Mouse (Mus musculus): ENCODE data around the gene Cnih3.

Cnih3 gene

GRCm38 (mm10) chr1:181407281-181407680, 54.9 kb downstream of the Cnih3 start:
- DNase-seq (ENCODE audit: low spot score) = no peak

- DNase-seq (ENCODE audit: low spot score) = no peak
Observed at GRCm38 (mm10) chr1:181408086-181408975, 55.9 kb downstream of the Cnih3 start.

GRCm38 (mm10) chr1:181409693-181410092, 57.3 kb downstream of the Cnih3 start:
- DNase-seq (ENCODE audit: low spot score) = no peak

GRCm38 (mm10) chr1:181410647-181411254, 58.3 kb downstream of the Cnih3 start:
- no peak for DNase-seq (ENCODE audit: low spot score)

- DNase-seq (ENCODE audit: low spot score) = no peak
Observed at GRCm38 (mm10) chr1:181414985-181415384, 62.6 kb downstream of the Cnih3 start.

GRCm38 (mm10) chr1:181416841-181417240, 64.4 kb downstream of the Cnih3 start:
- DNase-seq (ENCODE audit: low spot score) = no peak

GRCm38 (mm10) chr1:181417937-181418523, 65.6 kb downstream of the Cnih3 start:
- peak; percentile 40 for DNase-seq (ENCODE audit: low spot score)

GRCm38 (mm10) chr1:181420080-181420536, 67.7 kb downstream of the Cnih3 start:
- no peak for DNase-seq (ENCODE audit: low spot score)

- no peak for DNase-seq (ENCODE audit: low spot score)
Observed at GRCm38 (mm10) chr1:181422796-181423195, 70.4 kb downstream of the Cnih3 start.

- DNase-seq (ENCODE audit: low spot score) = no peak
Observed at GRCm38 (mm10) chr1:181424922-181425321, 72.5 kb downstream of the Cnih3 start.

- no peak for DNase-seq (ENCODE audit: low spot score)
Observed at GRCm38 (mm10) chr1:181425388-181425787, 73.0 kb downstream of the Cnih3 start.

- no peak for DNase-seq (ENCODE audit: low spot score)
Observed at GRCm38 (mm10) chr1:181426406-181426805, 74.0 kb downstream of the Cnih3 start.

GRCm38 (mm10) chr1:181433263-181433662, 80.8 kb downstream of the Cnih3 start:
- DNase-seq (ENCODE audit: low spot score) = no peak

- peak; percentile 73 for DNase-seq (ENCODE audit: low spot score)
Observed at GRCm38 (mm10) chr1:181435414-181435813, 83.0 kb downstream of the Cnih3 start.

- DNase-seq (ENCODE audit: low spot score) = no peak
Observed at GRCm38 (mm10) chr1:181440982-181441603, 88.7 kb downstream of the Cnih3 start.

GRCm38 (mm10) chr1:181441654-181442241, 89.3 kb downstream of the Cnih3 start:
- no peak for DNase-seq (ENCODE audit: low spot score)

- no peak for DNase-seq (ENCODE audit: low spot score)
Observed at GRCm38 (mm10) chr1:181445041-181445440, 92.6 kb downstream of the Cnih3 start.

- DNase-seq (ENCODE audit: low spot score) = no peak
Observed at GRCm38 (mm10) chr1:181445630-181446257, 93.3 kb downstream of the Cnih3 start.

GRCm38 (mm10) chr1:181446591-181447114, 94.2 kb downstream of the Cnih3 start:
- DNase-seq (ENCODE audit: low spot score) = no peak

GRCm38 (mm10) chr1:181447576-181447975, 95.1 kb downstream of the Cnih3 start:
- no peak for DNase-seq (ENCODE audit: low spot score)

- no peak for DNase-seq (ENCODE audit: low spot score)
Observed at GRCm38 (mm10) chr1:181448041-181448440, 95.6 kb downstream of the Cnih3 start.

Measured in ovary, adult 18-20 months (tissue).